Mouse (Mus musculus): Measurements from ENCODE around the gene Ugt1a7c.
"Not testable (repeated sequence)": the region's sequence is repeated elsewhere in the genome, so short reads cannot be mapped to it uniquely, and the experiment has no call there.

- not testable (repeated sequence) for TF ChIP-seq POLR2A (IDR thresholded peaks at IDR 0.05; ENCODE audit: borderline replicate concordance, control insufficient read depth, low read depth, low read length); CTCF (IDR thresholded peaks at IDR 0.05; ENCODE audit: control insufficient read depth, insufficient read depth, low read length)
Measured at GRCm38 (mm10) chr1:88130223-88130622, 35.4 kb downstream of the Ugt1a7c start.
